Mouse (Mus musculus): Measurements from ENCODE around the gene Rps21. TPM values are rescaled to one million over a fixed set of nuclear protein-coding genes. Genes with fewer than 3 reads are reported as not detected.

The Rps21 gene
- polyA plus RNA-seq, 1 experiment from 2014 or later, result 606 TPM

DNA sequence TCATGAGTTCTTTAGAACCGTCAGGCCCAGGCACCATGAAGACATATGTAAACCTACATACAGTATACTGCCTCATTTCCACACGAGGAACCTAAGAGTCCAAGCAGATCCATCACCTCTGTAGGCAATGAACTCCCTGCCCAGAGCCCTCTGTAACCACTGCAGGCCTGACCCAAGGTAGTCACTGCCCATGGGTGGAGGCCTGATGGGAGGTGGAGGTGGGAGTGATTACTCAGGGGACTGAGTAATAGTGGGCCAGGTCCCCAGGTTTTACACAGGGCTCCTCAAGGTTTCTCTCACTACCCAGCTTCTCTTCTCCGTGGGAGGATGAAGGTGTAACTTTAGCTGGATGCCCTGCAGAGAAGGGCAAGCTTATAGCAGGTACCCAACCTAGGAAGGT is 28.0 kb upstream of the Rps21 start:
- peak overlapping the region; percentile 73; the same call in 1 of the 2 replicates for H3K27ac ChIP-seq (replicated peaks)
- 74% methylated on average over 3 of the region's 3 CpGs for WGBS

DNA sequence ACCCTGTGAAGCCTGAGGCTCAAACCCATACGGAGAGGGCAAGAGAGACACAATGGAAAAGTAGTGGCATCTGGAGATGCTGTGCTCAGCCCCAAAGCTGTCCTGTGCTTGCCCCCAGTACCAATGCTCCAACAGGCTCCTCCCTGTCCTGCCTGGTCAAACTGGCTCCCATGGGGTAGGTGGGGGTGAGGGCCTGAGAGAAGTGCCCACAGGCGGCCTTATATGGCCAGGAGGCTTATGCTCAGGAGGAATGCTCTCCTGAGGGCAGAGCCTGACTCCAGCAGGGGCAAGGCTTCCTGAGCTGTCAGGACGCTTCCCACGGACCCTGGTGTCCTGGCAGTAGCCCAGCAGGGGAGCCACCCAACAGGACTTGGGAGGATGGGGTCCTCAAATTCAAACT is 26.7 kb upstream of the Rps21 start:
- Histone ChIP-seq H3K4me1 (peaks cover 59% of the 10 kb centered on the region), H3K4me3 (replicated peaks) (no peak overlapping the region), H3K36me3 (no peaks in the 10 kb centered on the region), H3K4me2 (replicated peaks) (no peak overlapping the region), H3K9ac (no peak overlapping the region), H3K9me3 (replicated peaks) (no peaks in the 10 kb centered on the region), H3K27ac (replicated peaks) (no peak overlapping the region), H3K27me3 (peaks cover 16% of the 10 kb centered on the region)
- 57% methylated on average over 4 of the region's 4 CpGs for WGBS
- no peak for ATAC-seq (ENCODE audit: insufficient number of reproducible peaks, low FRiP score, low TSS enrichment, low read depth)

More for the DNA sequence above, 28.0 kb upstream of the Rps21 start:
- Histone ChIP-seq H3K4me1 (peaks cover 62% of the 10 kb centered on the region), H3K4me2 (replicated peaks) (no peak overlapping the region), H3K9me3 (replicated peaks) (no peaks in the 10 kb centered on the region), H3K9ac (no peak overlapping the region), H3K4me3 (replicated peaks) (no peak overlapping the region), H3K36me3 (no peaks in the 10 kb centered on the region), H3K27me3 (peaks cover 30% of the 10 kb centered on the region)
- ATAC-seq (ENCODE audit: insufficient number of reproducible peaks, low FRiP score, low TSS enrichment, low read depth), result no peak

DNA sequence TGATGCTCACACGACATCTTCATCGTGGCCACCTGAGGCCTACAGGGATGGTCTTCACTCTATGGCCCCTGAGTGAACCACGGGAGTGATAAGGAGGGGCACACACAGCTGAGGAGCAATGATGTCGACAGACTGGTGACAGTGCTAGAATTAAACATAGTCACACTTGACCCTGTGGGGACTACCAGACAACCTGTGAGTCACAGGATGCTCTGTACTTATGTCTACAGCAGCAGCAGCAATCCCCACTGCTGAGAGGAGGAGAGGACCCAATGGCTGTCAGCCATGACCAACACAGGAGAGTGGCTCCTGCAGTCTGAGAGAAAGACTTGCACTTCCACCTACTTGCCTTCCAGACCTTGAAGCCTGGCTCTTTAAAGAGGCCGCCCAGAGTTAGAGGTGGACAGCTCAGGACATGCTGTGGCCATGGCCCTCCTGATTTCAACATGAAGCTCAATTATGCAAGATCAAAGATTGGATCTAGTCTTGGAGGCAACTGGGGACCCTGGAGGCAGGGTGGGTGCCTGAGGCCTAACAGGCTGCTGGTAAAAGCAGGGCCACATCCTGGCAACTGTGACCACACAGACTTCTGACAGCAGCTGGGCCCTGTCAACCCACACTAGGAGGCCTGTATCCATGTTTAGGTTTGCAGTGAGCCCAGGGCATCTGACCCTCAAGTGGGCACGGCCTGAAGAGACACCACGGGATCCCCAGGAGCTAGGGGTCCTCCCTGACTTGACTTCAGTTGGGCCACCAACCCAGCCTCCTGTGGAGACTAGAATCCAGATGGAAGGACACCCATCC is 23.9 kb upstream of the Rps21 start:
- Histone ChIP-seq H3K9ac (no peak overlapping the region), H3K36me3 (no peaks in the 10 kb centered on the region), H3K27ac (replicated peaks) (no peak overlapping the region), H3K9me3 (replicated peaks) (no peaks in the 10 kb centered on the region), H3K4me2 (replicated peaks) (no peak overlapping the region), H3K4me3 (replicated peaks) (no peak overlapping the region), H3K4me1 (peaks cover 38% of the 10 kb centered on the region), H3K27me3 (no peaks in the 10 kb centered on the region)
- 79% methylated on average over 7 of the region's 7 CpGs for WGBS
- no peak for ATAC-seq (ENCODE audit: insufficient number of reproducible peaks, low FRiP score, low TSS enrichment, low read depth)

DNA sequence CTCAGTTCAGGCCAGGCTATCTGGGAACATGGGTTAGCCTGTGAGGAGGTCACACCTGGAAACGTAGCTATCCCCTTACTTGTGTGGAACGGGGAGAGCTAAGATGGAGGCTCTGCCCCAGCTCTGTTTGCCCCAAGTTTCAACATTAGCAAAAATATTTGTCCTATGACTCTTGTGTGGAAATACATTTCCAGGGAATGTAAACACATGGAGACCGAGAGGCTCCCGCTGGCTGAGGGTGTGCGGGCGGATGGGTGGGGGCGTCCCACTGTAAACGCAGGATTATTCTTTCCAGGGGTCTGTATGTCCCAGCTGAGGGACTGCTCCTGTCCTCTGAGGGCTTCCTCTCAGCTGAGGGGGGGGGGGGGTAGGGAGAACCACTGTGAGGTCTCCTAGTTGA is 22.8 kb upstream of the Rps21 start:
- Histone ChIP-seq H3K27me3 (no peaks in the 10 kb centered on the region), H3K4me3 (replicated peaks) (no peak overlapping the region), H3K27ac (replicated peaks) (peak overlapping the region; percentile 76; the same call in 1 of the 2 replicates), H3K9me3 (replicated peaks) (no peaks in the 10 kb centered on the region), H3K4me1 (peaks cover 28% of the 10 kb centered on the region), H3K9ac (no peak overlapping the region), H3K4me2 (replicated peaks) (no peak overlapping the region), H3K36me3 (no peaks in the 10 kb centered on the region)
- WGBS, result 76% methylated on average over 8 of the region's 8 CpGs
- no peak for ATAC-seq (ENCODE audit: insufficient number of reproducible peaks, low FRiP score, low TSS enrichment, low read depth)

DNA sequence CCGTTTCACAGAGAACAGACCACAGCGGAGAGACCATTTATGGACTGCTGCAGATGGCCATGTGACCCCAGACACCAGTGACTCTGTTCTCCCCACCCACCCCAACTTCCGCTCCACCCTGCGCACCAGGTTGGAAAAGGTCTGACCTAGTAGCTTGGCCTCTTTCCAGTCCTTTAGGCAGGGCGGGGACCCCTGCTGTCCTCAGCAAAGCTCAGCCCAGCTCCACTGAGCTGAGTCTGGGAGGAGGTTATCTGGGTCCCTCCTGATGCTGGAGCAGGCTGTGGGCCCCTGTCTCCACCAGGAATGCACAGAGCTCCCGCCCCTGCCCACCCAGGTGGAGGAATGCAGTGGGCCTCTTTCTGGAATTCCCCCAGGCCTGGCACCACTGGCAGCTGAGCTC is 22.2 kb upstream of the Rps21 start:
- no peak overlapping the region for H3K9ac ChIP-seq
- peak overlapping the region; percentile 76 for H3K27ac ChIP-seq (replicated peaks)
- H3K36me3 ChIP-seq, result no peaks in the 10 kb centered on the region
- H3K4me1 ChIP-seq, result peaks cover 27% of the 10 kb centered on the region
- H3K4me2 ChIP-seq (replicated peaks), result no peak overlapping the region
- no peak overlapping the region for H3K4me3 ChIP-seq (replicated peaks)
- no peaks in the 10 kb centered on the region for H3K27me3 ChIP-seq
- ATAC-seq (ENCODE audit: insufficient number of reproducible peaks, low FRiP score, low TSS enrichment, low read depth), result peak; percentile 45
- no peaks in the 10 kb centered on the region for H3K9me3 ChIP-seq (replicated peaks)
- 40% methylated on average over 6 of the region's 6 CpGs for WGBS

DNA sequence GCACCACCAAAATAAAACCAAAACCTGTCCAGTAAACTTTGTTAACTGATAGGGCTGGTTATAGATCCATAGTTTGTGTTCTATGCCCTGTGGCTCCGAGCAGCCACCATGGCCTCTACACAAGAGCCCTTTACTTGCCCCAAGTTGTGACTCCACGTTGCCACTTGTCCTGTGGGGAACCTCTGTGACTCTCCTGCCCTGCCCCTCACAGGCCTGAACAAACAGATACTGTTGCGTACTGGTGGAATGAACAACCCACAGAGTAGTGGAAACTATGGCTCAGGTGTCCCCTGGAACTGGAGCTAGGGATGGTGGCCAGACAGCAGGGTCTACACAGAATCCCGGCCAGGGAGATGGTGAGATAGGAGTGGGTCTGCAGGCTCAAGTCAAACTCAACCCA is 21.4 kb upstream of the Rps21 start:
- Histone ChIP-seq H3K9ac (no peak overlapping the region), H3K4me1 (peaks cover 20% of the 10 kb centered on the region), H3K36me3 (no peaks in the 10 kb centered on the region), H3K4me3 (replicated peaks) (no peak overlapping the region), H3K9me3 (replicated peaks) (no peaks in the 10 kb centered on the region), H3K4me2 (replicated peaks) (no peak overlapping the region), H3K27me3 (no peaks in the 10 kb centered on the region), H3K27ac (replicated peaks) (peak overlapping the region; percentile 76)
- ATAC-seq (ENCODE audit: insufficient number of reproducible peaks, low FRiP score, low TSS enrichment, low read depth), result no peak
- WGBS, result 72% methylated on average over 4 of the region's 4 CpGs

DNA sequence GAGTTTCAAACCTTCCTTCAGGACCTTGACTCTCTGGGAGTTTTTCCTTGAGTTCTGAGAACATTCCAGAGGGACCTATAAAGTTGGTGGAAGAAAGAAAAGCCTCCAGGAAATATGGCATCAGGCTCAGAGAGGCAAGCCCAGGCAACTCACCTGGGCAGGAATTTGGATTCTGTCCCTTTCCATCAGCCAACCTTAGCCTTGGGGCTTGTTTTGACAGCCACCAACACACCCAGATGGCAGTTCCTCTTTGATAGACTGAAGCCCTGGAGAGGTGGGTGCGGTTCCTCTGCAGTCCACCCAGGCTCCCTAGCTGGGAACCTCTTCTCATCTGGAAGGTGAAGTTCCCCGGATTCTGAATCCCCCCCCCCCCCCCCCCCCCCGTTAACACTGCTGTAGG is 20.7 kb upstream of the Rps21 start:
- Histone ChIP-seq H3K4me2 (replicated peaks) (no peak overlapping the region), H3K27me3 (no peaks in the 10 kb centered on the region), H3K36me3 (no peaks in the 10 kb centered on the region), H3K27ac (replicated peaks) (peak overlapping the region; percentile 76), H3K9ac (no peak overlapping the region), H3K4me1 (peaks cover 20% of the 10 kb centered on the region), H3K4me3 (replicated peaks) (no peak overlapping the region), H3K9me3 (replicated peaks) (no peaks in the 10 kb centered on the region)
- 55% methylated on average over 3 of the region's 3 CpGs for WGBS
- ATAC-seq (ENCODE audit: insufficient number of reproducible peaks, low FRiP score, low TSS enrichment, low read depth), result no peak

DNA sequence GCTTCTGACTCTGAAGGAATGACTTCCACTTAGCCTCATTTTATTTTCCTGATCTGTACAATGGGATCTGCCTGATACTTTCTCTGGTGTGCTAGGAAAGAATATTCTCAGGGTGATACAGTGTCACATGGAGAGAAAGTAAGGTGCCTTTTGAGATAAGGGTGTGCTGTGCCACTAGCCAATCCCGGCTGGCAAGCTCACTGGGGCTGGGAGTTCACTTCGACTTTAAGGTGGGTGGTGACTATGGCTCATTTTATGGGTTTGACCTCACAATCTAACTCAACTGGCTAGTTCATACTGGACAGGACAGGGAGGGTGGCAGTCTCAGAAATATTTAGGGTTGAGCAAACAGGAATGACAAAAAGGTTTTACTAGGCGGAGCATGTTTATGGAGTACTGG is 20.2 kb upstream of the Rps21 start:
- H3K4me3 ChIP-seq (replicated peaks), result no peak overlapping the region
- 69% methylated on average over 3 of the region's 3 CpGs for WGBS
- no peak overlapping the region for H3K4me2 ChIP-seq (replicated peaks)
- H3K36me3 ChIP-seq, result no peaks in the 10 kb centered on the region
- H3K4me1 ChIP-seq, result peaks cover 20% of the 10 kb centered on the region
- no peaks in the 10 kb centered on the region for H3K27me3 ChIP-seq
- H3K27ac ChIP-seq (replicated peaks), result no peak overlapping the region
- H3K9me3 ChIP-seq (replicated peaks), result no peaks in the 10 kb centered on the region
- ATAC-seq (ENCODE audit: insufficient number of reproducible peaks, low FRiP score, low TSS enrichment, low read depth), result no peak
- no peak overlapping the region for H3K9ac ChIP-seq

DNA sequence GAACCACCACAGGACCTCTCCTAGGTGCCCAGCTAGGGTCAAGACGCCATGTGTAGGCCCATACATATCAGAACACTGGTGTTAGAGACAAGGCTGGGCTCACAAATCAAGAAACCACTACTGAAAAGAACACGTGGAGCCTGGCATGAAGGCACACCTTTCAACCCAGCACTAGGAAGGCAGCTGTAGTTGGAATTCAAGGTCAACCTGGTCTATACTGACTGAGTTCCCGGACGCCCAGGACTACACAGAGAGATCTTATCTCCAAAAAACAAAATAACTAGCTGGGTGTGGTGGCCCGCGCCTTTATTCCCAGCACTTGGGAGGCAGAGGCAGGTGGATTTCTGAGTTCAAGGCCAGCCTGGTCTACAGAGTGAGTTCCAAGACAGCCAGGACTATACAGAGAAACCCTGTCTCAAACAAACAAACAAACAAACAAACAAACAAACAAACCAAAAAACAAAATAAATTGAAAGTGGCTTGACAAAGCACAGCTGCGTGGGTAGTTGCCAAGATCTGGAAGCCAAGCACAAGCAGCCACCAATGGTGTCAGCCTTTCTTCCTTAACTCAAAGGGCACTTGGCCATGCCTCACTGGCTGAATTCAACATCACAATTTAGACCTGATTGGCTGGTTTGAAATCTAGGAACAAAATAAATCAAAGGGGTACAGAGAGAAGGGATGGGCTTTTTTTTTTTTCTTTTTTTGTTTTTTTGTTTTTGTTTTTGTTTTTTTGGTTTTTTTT is 19.4 kb upstream of the Rps21 start:
- Histone ChIP-seq H3K36me3 (no peaks in the 10 kb centered on the region), H3K27me3 (no peaks in the 10 kb centered on the region), H3K27ac (replicated peaks) (no peak overlapping the region), H3K4me1 (peaks cover 20% of the 10 kb centered on the region), H3K9ac (no peak overlapping the region), H3K9me3 (replicated peaks) (no peaks in the 10 kb centered on the region), H3K4me2 (replicated peaks) (no peak overlapping the region), H3K4me3 (replicated peaks) (no peak overlapping the region)
- 85% methylated on average over 7 of the region's 7 CpGs for WGBS
- ATAC-seq (ENCODE audit: insufficient number of reproducible peaks, low FRiP score, low TSS enrichment, low read depth), result no peak

DNA sequence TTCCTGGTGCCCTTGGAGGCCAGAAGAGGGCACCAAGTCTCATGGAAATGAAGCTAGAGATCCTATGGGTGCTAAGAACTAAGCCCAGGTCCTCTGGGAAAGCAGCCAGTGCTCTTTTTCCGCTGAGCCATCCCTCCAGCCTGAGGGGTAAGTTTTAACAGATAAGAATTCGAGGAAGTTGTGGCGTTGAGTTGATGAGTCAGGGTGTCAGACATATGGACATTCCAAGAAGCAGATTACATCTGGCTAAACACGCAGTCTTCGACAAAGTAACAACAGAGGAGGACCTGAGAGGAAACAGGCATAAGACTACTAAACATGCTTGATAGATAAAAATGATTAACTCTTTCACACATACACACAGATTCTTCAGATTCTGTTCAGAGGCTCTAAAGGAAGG is 18.6 kb upstream of the Rps21 start:
- Histone ChIP-seq H3K9ac (no peak overlapping the region), H3K27ac (replicated peaks) (no peak overlapping the region), H3K9me3 (replicated peaks) (no peaks in the 10 kb centered on the region), H3K36me3 (no peaks in the 10 kb centered on the region), H3K4me2 (replicated peaks) (no peak overlapping the region), H3K27me3 (no peaks in the 10 kb centered on the region), H3K4me3 (replicated peaks) (no peak overlapping the region), H3K4me1 (peaks cover 15% of the 10 kb centered on the region)
- 62% methylated on average over 5 of the region's 5 CpGs for WGBS
- no peak for ATAC-seq (ENCODE audit: insufficient number of reproducible peaks, low FRiP score, low TSS enrichment, low read depth)

DNA sequence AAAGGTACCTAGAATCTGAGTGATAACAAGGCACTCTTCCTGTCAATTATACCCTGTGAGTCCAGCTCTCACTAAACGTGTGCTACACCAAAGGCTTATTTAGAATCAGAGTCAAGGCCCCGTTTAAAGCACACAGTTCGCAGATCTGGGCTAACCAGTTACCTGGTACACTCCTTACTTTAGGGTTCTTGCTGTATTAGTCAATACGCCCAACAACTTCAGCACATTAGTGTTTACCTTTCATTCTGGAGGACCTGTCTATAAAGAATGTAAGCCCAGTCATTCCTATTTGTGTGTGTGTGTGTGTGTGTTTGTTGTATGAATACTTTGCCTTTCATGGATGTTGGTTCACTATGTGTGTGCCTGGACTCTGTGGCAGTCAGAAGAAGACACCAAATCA is 14.1 kb upstream of the Rps21 start:
- Histone ChIP-seq H3K9me3 (replicated peaks) (no peaks in the 10 kb centered on the region), H3K4me3 (replicated peaks) (no peak overlapping the region), H3K36me3 (no peaks in the 10 kb centered on the region), H3K27me3 (no peaks in the 10 kb centered on the region), H3K27ac (replicated peaks) (no peak overlapping the region), H3K4me2 (replicated peaks) (no peak overlapping the region), H3K4me1 (no peaks in the 10 kb centered on the region), H3K9ac (no peak overlapping the region)
- 81% methylated on average over 4 of the region's 4 CpGs for WGBS
- ATAC-seq (ENCODE audit: insufficient number of reproducible peaks, low FRiP score, low TSS enrichment, low read depth), result no peak

All from embryonic facial prominence, embryonic 15.5 days (tissue).